Mouse (Mus musculus): Measurements from ENCODE around the gene Lin54.
"Not testable (repeated sequence)": the region's sequence is repeated elsewhere in the genome, so short reads cannot be mapped to it uniquely, and the experiment has no call there.

Lin54 gene

GRCm38 (mm10) chr5:100489340-100489739, 11.1 kb downstream of the Lin54 start:
- DNase-seq (ENCODE audit: low read depth, low spot score), result no peak

- no peak for DNase-seq (ENCODE audit: low read depth, low spot score)
Observed at GRCm38 (mm10) chr5:100488231-100488630, 12.2 kb downstream of the Lin54 start.

GRCm38 (mm10) chr5:100487120-100487519, 13.3 kb downstream of the Lin54 start:
- no peak for DNase-seq (ENCODE audit: low read depth, low spot score)

GRCm38 (mm10) chr5:100483569-100483968, 16.9 kb downstream of the Lin54 start:
- DNase-seq (ENCODE audit: low read depth, low spot score), result no peak

- DNase-seq (ENCODE audit: low read depth, low spot score), result no peak
Observed at GRCm38 (mm10) chr5:100477604-100478003, 22.8 kb downstream of the Lin54 start.

- peak; percentile 36 for DNase-seq (ENCODE audit: low read depth, low spot score)
Observed at GRCm38 (mm10) chr5:100476328-100476727, 24.1 kb downstream of the Lin54 start.

- no peak for DNase-seq (ENCODE audit: low read depth, low spot score)
Observed at GRCm38 (mm10) chr5:100467336-100467735, 33.1 kb downstream of the Lin54 start.

- DNase-seq (ENCODE audit: low read depth, low spot score), result no peak
Observed at GRCm38 (mm10) chr5:100466624-100467023, 33.8 kb downstream of the Lin54 start.

- DNase-seq (ENCODE audit: low read depth, low spot score), result no peak
Observed at GRCm38 (mm10) chr5:100462374-100462773, 38.1 kb downstream of the Lin54 start.

- no peak for DNase-seq (ENCODE audit: low read depth, low spot score)
Observed at GRCm38 (mm10) chr5:100461526-100461925, 38.9 kb downstream of the Lin54 start.

GRCm38 (mm10) chr5:100459468-100459867, 41.0 kb downstream of the Lin54 start:
- DNase-seq (ENCODE audit: low read depth, low spot score), result no peak

GRCm38 (mm10) chr5:100451871-100452270, 48.6 kb downstream of the Lin54 start:
- no peak for DNase-seq (ENCODE audit: low read depth, low spot score)

GRCm38 (mm10) chr5:100438796-100439195, 61.6 kb downstream of the Lin54 start:
- DNase-seq (ENCODE audit: low read depth, low spot score), result no peak

- DNase-seq (ENCODE audit: low read depth, low spot score), result no peak
Observed at GRCm38 (mm10) chr5:100437917-100438316, 62.5 kb downstream of the Lin54 start.

GRCm38 (mm10) chr5:100437086-100437485, 63.4 kb downstream of the Lin54 start:
- DNase-seq (ENCODE audit: low read depth, low spot score), result peak; percentile 35

- DNase-seq (ENCODE audit: low read depth, low spot score), result no peak
Observed at GRCm38 (mm10) chr5:100430966-100431365, 69.5 kb downstream of the Lin54 start.

- DNase-seq (ENCODE audit: low read depth, low spot score), result no peak
Observed at GRCm38 (mm10) chr5:100430076-100430390, 70.4 kb downstream of the Lin54 start.

- DNase-seq (ENCODE audit: low read depth, low spot score), result peak; percentile 99
Observed at GRCm38 (mm10) chr5:100429344-100430075, 70.9 kb downstream of the Lin54 start.

- DNase-seq (ENCODE audit: low read depth, low spot score), result no peak
Observed at GRCm38 (mm10) chr5:100428734-100429343, 71.6 kb downstream of the Lin54 start.

GRCm38 (mm10) chr5:100428031-100428733, 72.3 kb downstream of the Lin54 start:
- peak; percentile 21 for DNase-seq (ENCODE audit: low read depth, low spot score)

GRCm38 (mm10) chr5:100427276-100427675, 73.2 kb downstream of the Lin54 start:
- no peak for DNase-seq (ENCODE audit: low read depth, low spot score)

GRCm38 (mm10) chr5:100425823-100426222, 74.6 kb downstream of the Lin54 start:
- not testable (repeated sequence) for DNase-seq (ENCODE audit: low read depth, low spot score)

- no peak for DNase-seq (ENCODE audit: low read depth, low spot score)
Observed at GRCm38 (mm10) chr5:100424252-100424651, 76.2 kb downstream of the Lin54 start.
